Comparison of ENCODE assay signal across 8 mouse cellular contexts in genomic region chr13:49147007-49147857, GRCm38 (mm10). TPM values are rescaled to one million over a fixed set of nuclear protein-coding genes. Genes with fewer than 3 reads are reported as not detected.
A peak's percentile ranks its signal among the peaks of the same experiment; 100 is the strongest.
DNase-seq lines count a peak whose midpoint lies in the region; ATAC-seq and TF ChIP-seq lines count a peak whose summit lies in the region.

No protein-coding gene starts in this region.

- H3K27ac ChIP-seq in ES-E14 (ENCODE audit: insufficient read depth, low read depth, low read length, poor library complexity, severe bottlenecking): no peak overlapping the region
- peak overlapping the region; percentile 85 for H3K27ac ChIP-seq in heart, embryonic 10.5 days
- H3K27ac ChIP-seq in kidney, embryonic 16.5 days (ENCODE audit: low read length): no peak overlapping the region
- H3K27ac ChIP-seq in liver, postnatal 0 days (ENCODE audit: low read depth): no peak overlapping the region

- peak overlapping the region; percentile 54 for H3K9ac ChIP-seq in ES-E14 (ENCODE audit: insufficient read depth, low read depth, low read length, poor library complexity, severe bottlenecking)
- H3K9ac ChIP-seq in kidney, embryonic 16.5 days (replicated peaks; ENCODE audit: low read length): peak overlapping the region; percentile 75
- H3K9ac ChIP-seq in liver, postnatal 0 days (replicated peaks): peak overlapping the region; percentile 41

- WGBS in heart, embryonic 10.5 days: under 1% methylated on average over 92 of the region's 98 CpGs
- 0% methylated on average over 75 of the region's 98 CpGs for WGBS in kidney, embryonic 16.5 days
- WGBS in liver, postnatal 0 days (ENCODE audit: insufficient replicate concordance): under 1% methylated on average over 61 of the region's 98 CpGs

- H3K4me2 ChIP-seq in kidney, embryonic 16.5 days (replicated peaks; ENCODE audit: low read depth, low read length): peak overlapping the region; percentile 92
- H3K4me2 ChIP-seq in liver, postnatal 0 days (ENCODE audit: low read depth, low read length): peak overlapping the region; percentile 92

- no peak for TF ChIP-seq CTCF in liver, postnatal 0 days (IDR thresholded peaks at IDR 0.05; ENCODE audit: low read depth)

- peaks cover 0 to 5% of the 10 kb centered on the region in 2 experiments; a peak in 1 of 4 replicates for H3K4me1 ChIP-seq in ES-E14 (ENCODE audit: control insufficient read depth in 2 of 2, insufficient read depth in 2 of 2, low read length in 2 of 2, poor library complexity in 1 of 2)
- peaks cover 46% of the 10 kb centered on the region for H3K4me1 ChIP-seq in heart, embryonic 10.5 days
- H3K4me1 ChIP-seq in kidney, embryonic 16.5 days (ENCODE audit: insufficient read depth, low read length): peaks cover 16% of the 10 kb centered on the region
- H3K4me1 ChIP-seq in liver, postnatal 0 days (ENCODE audit: insufficient read depth): peaks cover 11% of the 10 kb centered on the region

- in situ Hi-C loops in ES-E14 (cut with MboI; ENCODE audit: low sequenced_read_pairs in 2 of 2, unreplicated experiment in 2 of 2): no loop called here

- DNase-seq in adrenal gland, adult 18-20 months (ENCODE audit: low spot score in 2 of 2): peak; percentile 26 to 30
- DNase-seq in adrenal gland, adult 8-10 months: no peak
- DNase-seq in ES-E14 (ENCODE audit: low read depth, low spot score): no peak
- DNase-seq in embryo, embryonic 10.5 days (ENCODE audit: low spot score): peak; percentile 72
- no peak for DNase-seq in heart, embryonic 10.5 days (ENCODE audit: low spot score)
- DNase-seq in liver, postnatal 0 days: no peak
- peak; percentile 59 for DNase-seq in skeletal muscle tissue, adult 2 months (ENCODE audit: low read depth, low spot score)

- H3K27me3 ChIP-seq in heart, embryonic 10.5 days (ENCODE audit: insufficient read depth, poor library complexity, severe bottlenecking): peaks cover 87% of the 10 kb centered on the region
- H3K27me3 ChIP-seq in kidney, embryonic 16.5 days (ENCODE audit: insufficient read depth, low read length): peaks cover 51% of the 10 kb centered on the region
- peaks cover 55% of the 10 kb centered on the region for H3K27me3 ChIP-seq in liver, postnatal 0 days (ENCODE audit: insufficient read depth, low read length)

- peak; percentile 70 for ATAC-seq in kidney, embryonic 16.5 days (ENCODE audit: low FRiP score, low TSS enrichment)
- peak; percentile 82 for ATAC-seq in liver, postnatal 0 days

- TF ChIP-seq EP300 in liver, postnatal 0 days (IDR thresholded peaks at IDR 0.05; ENCODE audit: low read depth): no peak

- peak overlapping the region; percentile 78 to 80 for H3K4me3 ChIP-seq in ES-E14 (ENCODE audit: insufficient read depth in 1 of 2, low read depth in 1 of 2, low read length in 2 of 2, poor library complexity in 1 of 2, severe bottlenecking in 1 of 2)
- H3K4me3 ChIP-seq in heart, embryonic 10.5 days: peak overlapping the region; percentile 79
- H3K4me3 ChIP-seq in kidney, embryonic 16.5 days (ENCODE audit: low read length): peak overlapping the region; percentile 61
- peak overlapping the region; percentile 59 for H3K4me3 ChIP-seq in liver, postnatal 0 days (ENCODE audit: low read depth, low read length)

- no peaks in the 10 kb centered on the region for H3K36me3 ChIP-seq in ES-E14 (ENCODE audit: control insufficient read depth, insufficient read depth, low read length, poor library complexity, severe bottlenecking)
- H3K36me3 ChIP-seq in heart, embryonic 10.5 days: no peaks in the 10 kb centered on the region
- H3K36me3 ChIP-seq in kidney, embryonic 16.5 days (ENCODE audit: insufficient read depth, low read length): no peaks in the 10 kb centered on the region
- no peaks in the 10 kb centered on the region for H3K36me3 ChIP-seq in liver, postnatal 0 days (replicated peaks; ENCODE audit: insufficient read depth, low read length)

- no peaks in the 10 kb centered on the region for H3K9me3 ChIP-seq in ES-E14 (ENCODE audit: control insufficient read depth, insufficient read depth, low read depth, low read length)
- no peaks in the 10 kb centered on the region for H3K9me3 ChIP-seq in heart, embryonic 10.5 days
- no peaks in the 10 kb centered on the region for H3K9me3 ChIP-seq in kidney, embryonic 16.5 days (ENCODE audit: low read length)
- H3K9me3 ChIP-seq in liver, postnatal 0 days (ENCODE audit: low read length): no peaks in the 10 kb centered on the region

TF ChIP-seq in ES-E14, 5 proteins besides CTCF, POLR2A, EP300 and RAD21:
- no peak for TF ChIP-seq ZC3H11A (IDR thresholded peaks at IDR 0.05; ENCODE audit: borderline replicate concordance, low read depth, low read length)
- TF ChIP-seq HCFC1 (IDR thresholded peaks at IDR 0.05; ENCODE audit: borderline replicate concordance, insufficient read depth, low read length): no peak
- no peak for TF ChIP-seq MAFK (IDR thresholded peaks at IDR 0.05; ENCODE audit: insufficient read depth, low read depth, low read length)
- TF ChIP-seq ZNF384 (IDR thresholded peaks at IDR 0.05; ENCODE audit: low read depth, low read length): no peak
- no peak for TF ChIP-seq CHD2 (IDR thresholded peaks at IDR 0.05; ENCODE audit: low read depth, low read length)

RNA-seq across cellular contexts. Expression of gene Wnk2, which starts 0.6 kb away (rescaled TPM):
- total RNA-seq in adrenal gland, adult 18-20 months (2021): 1 to 10 TPM; 2.3 TPM
- total RNA-seq in adrenal gland, adult 8-10 months (2022): 1 to 10 TPM; 2.8 to 5.9 (median 5.0) TPM
- 1.6 TPM in 2 replicates for total RNA-seq in ES-E14 (2012; rRNA removed)
- polyA plus RNA-seq in heart, embryonic 10.5 days (2016; fragmentation: Nextera tagmentation; extraction: Ambion mirVana): 0.89 TPM in 2 replicates
- polyA plus RNA-seq in kidney, embryonic 16.5 days (2015; fragmentation: Nextera tagmentation; extraction: Ambion mirVana): 1.0 and 1.2 TPM in 2 replicates
- polyA plus RNA-seq in liver, postnatal 0 days (2015; fragmentation: Nextera tagmentation; extraction: Ambion mirVana): 0.13 and 0.15 TPM in 2 replicates

RNA-seq across cellular contexts. Expression of gene Ninj1, which starts 40.1 kb away (rescaled TPM):
- 10 to 100 TPM; 60.6 to 78.3 TPM for total RNA-seq in adrenal gland, adult 18-20 months (2021)
- 10 to 100 TPM; 55.5 to 58.6 (median 58.0) TPM for total RNA-seq in adrenal gland, adult 8-10 months (2022)
- 18.0 and 20.8 TPM in 2 replicates for total RNA-seq in ES-E14 (2012; rRNA removed)
- 51.3 and 55.3 TPM in 2 replicates for polyA plus RNA-seq in heart, embryonic 10.5 days (2016; fragmentation: Nextera tagmentation; extraction: Ambion mirVana)
- 76.1 and 77.1 TPM in 2 replicates for polyA plus RNA-seq in kidney, embryonic 16.5 days (2015; fragmentation: Nextera tagmentation; extraction: Ambion mirVana)
- 106 and 118 TPM in 2 replicates for polyA plus RNA-seq in liver, postnatal 0 days (2015; fragmentation: Nextera tagmentation; extraction: Ambion mirVana)

Comparison
In these comparisons a context has a peak if more than half of its experiments do, and no peak if none do; other contexts are left out.
1. DNase-seq: peak in adrenal gland, adult 18-20 months (2 of 2), embryo, embryonic 10.5 days (single experiment) and skeletal muscle tissue, adult 2 months (single experiment); none in adrenal gland, adult 8-10 months (single experiment), ES-E14 (single experiment), heart, embryonic 10.5 days (single experiment) and liver, postnatal 0 days (single experiment).
2. Peak in every context shown above with its lines, with median percentiles within 50 percentile points of each other: H3K4me3 ChIP-seq and H3K9ac ChIP-seq.